ENCODE assay signal across 8 mouse cellular contexts in genomic region chr8:70698310-70699109, GRCm38 (mm10). TPM values are rescaled to one million over a fixed set of nuclear protein-coding genes. Genes with fewer than 3 reads are reported as not detected.
DNase-seq lines count a peak whose midpoint lies in the region; ATAC-seq and TF ChIP-seq lines count a peak whose summit lies in the region.

Jund (plus strand) TSS chr8:70698949.

- peaks cover 58% of the 10 kb centered on the region for H3K4me1 ChIP-seq in embryonic facial prominence, embryonic 13.5 days
- peaks cover 24% of the 10 kb centered on the region for H3K4me1 ChIP-seq in heart, adult 2 months (ENCODE audit: control insufficient read depth, insufficient read depth, low read length)
- peaks cover 64% of the 10 kb centered on the region for H3K4me1 ChIP-seq in limb, embryonic 13.5 days
- peaks cover 36% of the 10 kb centered on the region for H3K4me1 ChIP-seq in midbrain, embryonic 16.5 days (ENCODE audit: control insufficient read depth, insufficient read depth, low read length)

- H3K9ac ChIP-seq in embryonic facial prominence, embryonic 13.5 days, result peak within 1 kb of the TSS; percentile 98
- H3K9ac ChIP-seq in heart, adult 2 months (ENCODE audit: low read depth, low read length), result peak within 1 kb of the TSS; percentile 95
- H3K9ac ChIP-seq in limb, embryonic 13.5 days, result peak within 1 kb of the TSS; percentile 100
- H3K9ac ChIP-seq in midbrain, embryonic 16.5 days (ENCODE audit: low read depth, low read length), result peak within 1 kb of the TSS; percentile 99

- no peaks in the 10 kb centered on the region for H3K79me2 ChIP-seq in heart, adult 2 months (replicated peaks; ENCODE audit: control insufficient read depth, insufficient read depth, low read length)

- peak; percentile 96 for DNase-seq in 3134 (ENCODE audit: extremely low read depth, insufficient read length, low spot score)
- DNase-seq in adrenal gland, postnatal 36 days, result peak; percentile 99 to 100
- peak; percentile 99 for DNase-seq in heart, adult 2 months
- peak; percentile 98 to 99 for DNase-seq in kidney, adult 8-10 months
- peak; percentile 100 for DNase-seq in spleen, postnatal 10 days (ENCODE audit: low spot score in 2 of 2)

- peak within 1 kb of the TSS; percentile 60 for H3K4me2 ChIP-seq in embryonic facial prominence, embryonic 13.5 days
- peak within 1 kb of the TSS; percentile 75 for H3K4me2 ChIP-seq in limb, embryonic 13.5 days (replicated peaks)
- peak within 1 kb of the TSS; percentile 85 for H3K4me2 ChIP-seq in midbrain, embryonic 16.5 days (ENCODE audit: low read length)

- no peaks in the 10 kb centered on the region for H3K9me3 ChIP-seq in embryonic facial prominence, embryonic 13.5 days
- H3K9me3 ChIP-seq in limb, embryonic 13.5 days, result no peaks in the 10 kb centered on the region
- H3K9me3 ChIP-seq in midbrain, embryonic 16.5 days (replicated peaks; ENCODE audit: control insufficient read depth, low read length, poor library complexity, severe bottlenecking), result no peaks in the 10 kb centered on the region

- peak within 1 kb of the TSS; percentile 99 for H3K27ac ChIP-seq in embryonic facial prominence, embryonic 13.5 days
- peak within 1 kb of the TSS; percentile 94 for H3K27ac ChIP-seq in heart, adult 2 months
- peak within 1 kb of the TSS; percentile 98 for H3K27ac ChIP-seq in limb, embryonic 13.5 days
- peak within 1 kb of the TSS; percentile 99 for H3K27ac ChIP-seq in midbrain, embryonic 16.5 days (ENCODE audit: low read length)

- TF ChIP-seq CTCF in heart, adult 2 months (IDR thresholded peaks at IDR 0.05), result no peak

- under 1% methylated on average over 69 of the region's 69 CpGs for WGBS in embryonic facial prominence, embryonic 13.5 days
- under 1% methylated on average over 64 of the region's 69 CpGs for WGBS in heart, adult 2 months
- WGBS in limb, embryonic 13.5 days, result under 1% methylated on average over 69 of the region's 69 CpGs
- WGBS in midbrain, embryonic 16.5 days, result under 1% methylated on average over 68 of the region's 69 CpGs

- intact Hi-C loops in heart, adult 2 months (cut with DNase I), result no loop called here

- TF ChIP-seq POLR2A in heart, adult 2 months (IDR thresholded peaks at IDR 0.05; ENCODE audit: insufficient read depth, low read depth, low read length), result peak; percentile 96

- ATAC-seq in embryonic facial prominence, embryonic 13.5 days (ENCODE audit: insufficient number of reproducible peaks, insufficient read depth, low FRiP score, low TSS enrichment, low read depth), result peak; percentile 88
- peak; percentile 91 for ATAC-seq in limb, embryonic 13.5 days (ENCODE audit: low FRiP score, low read depth)
- ATAC-seq in midbrain, embryonic 16.5 days, result peak; percentile 85

- TF ChIP-seq EP300 in heart, adult 2 months (IDR thresholded peaks at IDR 0.05; ENCODE audit: insufficient read depth, low read depth, low read length), result peak; percentile 99

- H3K27me3 ChIP-seq in embryonic facial prominence, embryonic 13.5 days, result no peaks in the 10 kb centered on the region
- H3K27me3 ChIP-seq in heart, adult 2 months (ENCODE audit: control insufficient read depth, insufficient read depth, low read length), result no peaks in the 10 kb centered on the region
- H3K27me3 ChIP-seq in limb, embryonic 13.5 days, result no peaks in the 10 kb centered on the region
- no peaks in the 10 kb centered on the region; the same call in 1 of the 2 replicates for H3K27me3 ChIP-seq in midbrain, embryonic 16.5 days (ENCODE audit: control insufficient read depth, insufficient read depth, low read depth, low read length)

- H3K36me3 ChIP-seq in embryonic facial prominence, embryonic 13.5 days, result peaks cover 17% of the 10 kb centered on the region; the same call in 1 of the 2 replicates
- peaks cover 2% of the 10 kb centered on the region; the same call in 1 of the 2 replicates for H3K36me3 ChIP-seq in heart, adult 2 months (ENCODE audit: control insufficient read depth, insufficient read depth, low read length)
- peaks cover 15% of the 10 kb centered on the region; the same call in 1 of the 2 replicates for H3K36me3 ChIP-seq in limb, embryonic 13.5 days
- H3K36me3 ChIP-seq in midbrain, embryonic 16.5 days (ENCODE audit: control insufficient read depth, insufficient read depth, low read length), result no peaks in the 10 kb centered on the region

- peak within 1 kb of the TSS; percentile 74 for H3K4me3 ChIP-seq in embryonic facial prominence, embryonic 13.5 days
- peak within 1 kb of the TSS; percentile 99 for H3K4me3 ChIP-seq in heart, adult 2 months
- peak within 1 kb of the TSS; percentile 97 for H3K4me3 ChIP-seq in limb, embryonic 13.5 days
- H3K4me3 ChIP-seq in midbrain, embryonic 16.5 days (ENCODE audit: low read depth, low read length), result peak within 1 kb of the TSS; percentile 98

RNA-seq across cellular contexts. Expression of gene Jund, which starts in this region (rescaled TPM):
- 100 to 1,000 TPM; 219 to 227 TPM for total RNA-seq in adrenal gland, postnatal 36 days (2021)
- polyA plus RNA-seq in embryonic facial prominence, embryonic 13.5 days (2015; fragmentation: Nextera tagmentation; extraction: Ambion mirVana), result 54.7 and 68.5 TPM in 2 replicates
- total RNA-seq in heart, adult 2 months (2021), result 100 to 1,000 TPM; 123 to 127 TPM
- 66.2 and 109 TPM in 2 replicates for polyA plus RNA-seq in heart, adult 2 months (2012; rRNA removed)
- polyA plus RNA-seq in limb, embryonic 13.5 days (2015; fragmentation: Nextera tagmentation; extraction: Ambion mirVana), result 57.3 and 61.1 TPM in 2 replicates
- 60.4 and 67.9 TPM in 2 replicates for polyA plus RNA-seq in midbrain, embryonic 16.5 days (2015; fragmentation: Nextera tagmentation; extraction: Ambion mirVana)

Comparison
In these comparisons a context has a peak if more than half of its experiments do, and no peak if none do; other contexts are left out.
1. Peak in every context shown above with its lines: DNase-seq, ATAC-seq, H3K4me3 ChIP-seq and H3K27ac ChIP-seq.